Mouse (Mus musculus) myocyte (in vitro differentiated cells): Measurements from ENCODE around the gene Il1b.

Experiments
- CEBPB ChIP-seq: IDR thresholded peaks from 2 replicates; pipeline ENCODE4 v1.6.1; 2011; ENCODE audit warnings: mild to moderate bottlenecking, moderate library complexity; ENCODE audit not compliant: poor library complexity, insufficient read depth, severe bottlenecking
- E2F4 ChIP-seq: IDR thresholded peaks from one replicate; pipeline ENCODE4 v1.6.1; 2011; ENCODE audit warnings: mild to moderate bottlenecking, control low read depth, moderate library complexity; ENCODE audit not compliant: insufficient read depth
- MAX ChIP-seq: IDR thresholded peaks from one replicate; pipeline ENCODE4 v1.6.1; 2011; ENCODE audit warnings: low read depth, mild to moderate bottlenecking, control low read depth
- MYOD1 ChIP-seq, 3 experiments: IDR thresholded peaks; one replicate each; pipeline ENCODE4 v1.6.1; 2011; ENCODE audit warnings: control low read depth in 2 of 3, low read depth in 2 of 3, mild to moderate bottlenecking in 2 of 3, moderate library complexity in 1 of 3; ENCODE audit not compliant: insufficient read length in 2 of 3, control insufficient read depth in 1 of 3
- MYOG ChIP-seq, 3 experiments: IDR thresholded peaks; one replicate each; pipeline ENCODE4 v1.6.1; 2011; ENCODE audit warnings: control low read depth in 2 of 3, low read depth in 2 of 3, mild to moderate bottlenecking in 2 of 3; ENCODE audit not compliant: insufficient read length in 2 of 3, control insufficient read depth in 1 of 3, insufficient read depth in 1 of 3
- POLR2A ChIP-seq: IDR thresholded peaks from one replicate; pipeline ENCODE4 v1.6.1; 2011; ENCODE audit warnings: low read depth, mild to moderate bottlenecking, control low read depth, moderate library complexity; ENCODE audit not compliant: insufficient read length
- POLR2AphosphoS2 ChIP-seq: IDR thresholded peaks from one replicate; pipeline ENCODE4 v1.6.1; 2011; ENCODE audit warnings: low read depth, control low read depth; ENCODE audit not compliant: insufficient read length
- TCF12 ChIP-seq: IDR thresholded peaks from one replicate; pipeline ENCODE4 v1.6.1; 2011; ENCODE audit warnings: mild to moderate bottlenecking, control low read depth; ENCODE audit not compliant: poor library complexity, insufficient read depth, severe bottlenecking

GRCm38 (mm10) chr2:129360197-129360596 is 10.7 kb downstream of the Il1b start:
- no peak for TF ChIP-seq POLR2A
- no peak for TF ChIP-seq TCF12
- TF ChIP-seq MYOG (IDR thresholded peaks at IDR 0.05; ENCODE audit: control insufficient read depth in 1 of 3, insufficient read depth in 1 of 3, insufficient read length in 2 of 3, low read depth in 2 of 3): no peak
- TF ChIP-seq POLR2AphosphoS2: no peak
- TF ChIP-seq MAX: no peak
- no peak for TF ChIP-seq E2F4
- no peak for TF ChIP-seq MYOD1 (IDR thresholded peaks at IDR 0.05; ENCODE audit: control insufficient read depth in 1 of 3, insufficient read length in 2 of 3, low read depth in 2 of 3)
- TF ChIP-seq CEBPB: no peak
